Mouse (Mus musculus) bone marrow, adult 2 months (tissue): Measurements from ENCODE around the gene Aldh5a1. TPM values are rescaled to one million over a fixed set of nuclear protein-coding genes. Genes with fewer than 3 reads are reported as not detected.

Experiments used
- H3K27ac ChIP-seq: fragments of 200-500 bp; 2 replicates; pipeline ENCODE4 v1.5.1; 2012; ENCODE audit warnings: low read depth, mild to moderate bottlenecking, control low read depth, inconsistent platforms, low read length; ENCODE audit not compliant: control insufficient read depth, poor library complexity, insufficient read depth
- H3K4me1 ChIP-seq: fragments of 200-500 bp; 2 replicates; pipeline ENCODE4 v1.6.1; 2011; ENCODE audit warnings: low read length; ENCODE audit not compliant: control insufficient read depth, insufficient read depth
- H3K4me3 ChIP-seq: fragments of 200-500 bp; replicated peaks from 2 replicates; pipeline ENCODE3; 2011; ENCODE audit warnings: mild to moderate bottlenecking, low read depth, low read length, control low read depth; ENCODE audit not compliant: control insufficient read depth
- CTCF ChIP-seq: fragments of 200-500 bp; IDR thresholded peaks from 2 replicates; pipeline ENCODE4 v1.5.1; 2011; ENCODE audit warnings: low read length, control low read depth; ENCODE audit not compliant: control insufficient read depth, insufficient read depth
- POLR2A ChIP-seq: fragments of 200-500 bp; IDR thresholded peaks from 2 replicates; pipeline ENCODE4 v1.6.1; 2011; ENCODE audit warnings: low read depth, mild to moderate bottlenecking, control low read depth, low read length, borderline replicate concordance; ENCODE audit not compliant: control insufficient read depth
- WGBS: fragments of 180-500 bp; shearing (Covaris S2); methylation state at CpG from one replicate; pipeline ENCODE4 v1.1.7; 2018; 5-methylcytosine and 5-hydroxymethylcytosine counted together
- polyA plus RNA-seq: library from polyadenylated mRNA; stranded (reverse); fragments of >200 nt; gene quantifications from 2 replicates; pipeline ENCODE4 v1.2.4, GENCODE M21; 2011; ENCODE audit warnings: low replicate concordance; ENCODE audit not compliant: missing spikeins, insufficient read depth, insufficient read length

The Aldh5a1 gene
- polyA plus RNA-seq, 1 experiment: 1.3 TPM

- H3K27ac ChIP-seq: no peak within 1 kb of the TSS
- H3K4me1 ChIP-seq: peaks cover 2% of the 10 kb centered on the region
- 36% methylated on average over 17 of the region's 17 CpGs for WGBS
- TF ChIP-seq POLR2A (no peak), CTCF (no peak)
- H3K4me3 ChIP-seq: no peak within 1 kb of the TSS
These were observed 5.2 kb upstream of the Aldh5a1 start, which contains the start of gene Gpld1 for GRCm38 (mm10) chr13:24942512-24943282. Gene Gpld1, plus strand, starts transcription at chr13:24943152.

GRCm38 (mm10) chr13:24939472-24939871 is 2.0 kb upstream of the Aldh5a1 start:
- Histone ChIP-seq H3K27ac (no peak overlapping the region), H3K4me3 (no peak overlapping the region), H3K4me1 (peaks cover 2% of the 10 kb centered on the region)
- TF ChIP-seq POLR2A (no peak), CTCF (no peak)
- WGBS: 82% methylated on average over 9 of the region's 9 CpGs

- WGBS: 9% methylated on average over 9 of the region's 9 CpGs
- H3K4me3 ChIP-seq: no peak overlapping the region
- no peak overlapping the region for H3K27ac ChIP-seq
- H3K4me1 ChIP-seq: peaks cover 2% of the 10 kb centered on the region
- TF ChIP-seq POLR2A: no peak
- peak; percentile 70 for TF ChIP-seq CTCF
These were observed 1.2 kb upstream of the Aldh5a1 start for GRCm38 (mm10) chr13:24938683-24939082.

- Histone ChIP-seq H3K4me3 (peak overlapping the region; percentile 65), H3K4me1 (peaks cover 1% of the 10 kb centered on the region), H3K27ac (no peak overlapping the region)
- TF ChIP-seq POLR2A: no peak
- no peak for TF ChIP-seq CTCF
- 9% methylated on average over 12 of the region's 12 CpGs for WGBS
These were observed 342 bp upstream of the Aldh5a1 start for GRCm38 (mm10) chr13:24937839-24938166.

- TF ChIP-seq POLR2A: no peak
- no peak for TF ChIP-seq CTCF
- 37% methylated on average over 5 of the region's 5 CpGs for WGBS
- H3K4me1 ChIP-seq: peaks cover 2% of the 10 kb centered on the region
- no peak overlapping the region for H3K27ac ChIP-seq
- no peak overlapping the region for H3K4me3 ChIP-seq
These were observed 721 bp downstream of the Aldh5a1 start for GRCm38 (mm10) chr13:24936772-24937107.

- Histone ChIP-seq H3K4me1 (peaks cover 2% of the 10 kb centered on the region), H3K27ac (no peak overlapping the region), H3K4me3 (no peak overlapping the region)
- WGBS: 51% methylated on average over 7 of the region's 7 CpGs
- TF ChIP-seq POLR2A: no peak
- no peak for TF ChIP-seq CTCF
These were observed 4.3 kb downstream of the Aldh5a1 start for GRCm38 (mm10) chr13:24933199-24933598.

GRCm38 (mm10) chr13:24930591-24930990 is 6.9 kb downstream of the Aldh5a1 start:
- TF ChIP-seq CTCF (no peak), POLR2A (no peak)
- H3K4me3 ChIP-seq: no peak overlapping the region
- peaks cover 2% of the 10 kb centered on the region for H3K4me1 ChIP-seq
- H3K27ac ChIP-seq: no peak overlapping the region

- Histone ChIP-seq H3K4me1 (no peaks in the 10 kb centered on the region), H3K4me3 (no peak overlapping the region), H3K27ac (no peak overlapping the region)
- 89% methylated on average over 5 of the region's 5 CpGs for WGBS
- TF ChIP-seq POLR2A (no peak), CTCF (no peak)
These were observed 13.5 kb downstream of the Aldh5a1 start for GRCm38 (mm10) chr13:24923991-24924390.

- no peaks in the 10 kb centered on the region for H3K4me1 ChIP-seq
- H3K27ac ChIP-seq: no peak overlapping the region
- WGBS: 73% methylated on average over 6 of the region's 6 CpGs
- H3K4me3 ChIP-seq: no peak overlapping the region
- no peak for TF ChIP-seq CTCF
- no peak for TF ChIP-seq POLR2A
These were observed 16.2 kb downstream of the Aldh5a1 start for GRCm38 (mm10) chr13:24921281-24921680.
